Mouse (Mus musculus) MN1 (cell line): ENCODE data around the gene Rims1.

ENCODE experiments used
- DNase-seq: peaks from one replicate; pipeline ENCODE4 v3.0.0-alpha.2; 2016; ENCODE audit warnings: low spot score

The Rims1 gene

DNA sequence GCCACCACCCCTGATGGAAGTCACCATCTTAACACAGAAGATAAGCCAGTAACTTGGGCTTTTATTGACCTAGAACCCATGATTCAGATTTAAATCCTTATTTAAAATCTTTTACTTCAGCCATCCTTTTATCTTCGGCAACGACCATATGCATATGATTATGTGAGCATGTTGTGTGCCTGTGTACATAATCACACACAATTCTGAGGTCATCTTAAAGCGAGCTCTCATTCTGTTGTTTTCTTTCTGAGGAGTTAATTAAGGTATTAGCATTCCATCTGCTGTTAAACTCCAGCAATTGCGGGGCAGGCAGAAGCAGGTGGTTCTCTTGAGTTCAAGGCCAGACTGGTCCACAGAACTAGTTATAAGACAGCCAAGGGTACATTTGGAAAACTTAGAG, 452.1 kb downstream of the Rims1 start:
- DNase-seq: no peak

DNA sequence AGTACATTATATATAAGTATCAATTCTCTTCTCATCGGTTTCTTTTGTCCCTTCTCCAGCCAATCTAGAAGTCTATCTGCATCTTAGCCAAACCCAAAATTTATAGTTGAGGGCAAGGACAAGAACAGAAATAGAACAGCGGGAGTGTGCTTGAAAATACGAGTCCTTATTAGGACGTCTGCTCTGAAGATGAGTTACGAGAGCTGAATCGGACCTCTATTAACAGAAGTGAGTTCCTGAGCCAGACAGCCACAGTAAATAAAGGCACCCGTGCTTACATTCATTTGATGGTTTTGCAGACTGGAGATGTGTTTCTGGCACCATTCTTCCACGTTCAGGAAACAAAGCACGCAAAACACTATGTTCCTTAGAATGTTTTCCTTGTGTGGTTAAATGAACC, 466.9 kb downstream of the Rims1 start:
- DNase-seq: no peak

DNA sequence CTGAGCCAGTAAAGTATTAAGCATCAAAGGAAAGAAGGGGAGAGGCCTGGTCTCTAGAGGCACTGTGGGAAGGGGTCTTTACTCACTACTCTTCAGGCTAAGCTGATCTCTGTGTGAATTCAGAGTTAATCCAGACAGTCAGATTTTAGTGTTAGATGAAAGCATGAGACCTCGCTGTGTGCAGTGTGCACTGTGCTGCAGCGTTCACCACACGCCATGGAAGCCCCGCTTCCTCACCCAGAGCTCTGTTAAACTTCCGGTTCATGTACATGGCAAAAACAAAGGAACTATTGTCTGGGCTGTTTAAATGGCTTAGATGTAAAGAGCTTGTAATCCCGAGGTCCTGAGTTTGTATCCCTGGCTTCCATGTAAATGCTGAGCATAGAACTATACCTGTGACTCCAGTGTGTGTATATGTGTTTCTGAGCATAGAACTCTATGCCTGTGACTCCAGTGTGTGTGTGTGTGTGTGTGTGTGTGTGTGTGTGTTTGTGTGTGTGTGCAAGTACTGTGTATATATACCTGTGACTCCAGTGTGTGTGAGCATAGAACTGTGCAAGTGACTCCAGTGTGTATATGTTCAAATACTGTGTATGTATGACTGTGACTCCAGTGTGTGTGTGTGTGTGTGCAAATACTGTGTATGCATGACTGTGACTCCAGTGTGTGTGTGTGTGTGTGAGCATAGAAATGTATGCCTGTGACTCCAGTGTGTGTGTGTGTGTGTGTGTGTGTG, 484.7 kb downstream of the Rims1 start:
- no peak for DNase-seq

DNA sequence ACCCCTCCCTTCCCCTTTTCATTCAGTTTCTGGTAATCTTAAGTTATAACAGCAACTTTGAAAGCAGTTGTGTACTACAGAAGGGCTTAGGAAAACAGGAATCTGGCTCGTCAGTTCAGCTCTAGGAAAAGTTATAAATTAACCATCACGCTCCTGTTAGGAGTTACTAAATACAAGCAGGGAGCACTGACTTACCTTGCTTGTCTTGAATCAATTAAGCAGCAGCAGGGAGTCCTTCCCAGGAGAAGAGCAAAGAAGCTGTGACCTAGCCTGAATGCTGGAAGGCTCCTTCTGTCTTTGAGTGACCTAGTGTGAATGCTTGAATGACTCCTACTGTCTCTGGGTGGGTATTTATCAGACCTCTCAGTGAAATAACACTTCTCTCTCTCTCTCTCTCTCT, 490.3 kb downstream of the Rims1 start:
- no peak for DNase-seq

DNA sequence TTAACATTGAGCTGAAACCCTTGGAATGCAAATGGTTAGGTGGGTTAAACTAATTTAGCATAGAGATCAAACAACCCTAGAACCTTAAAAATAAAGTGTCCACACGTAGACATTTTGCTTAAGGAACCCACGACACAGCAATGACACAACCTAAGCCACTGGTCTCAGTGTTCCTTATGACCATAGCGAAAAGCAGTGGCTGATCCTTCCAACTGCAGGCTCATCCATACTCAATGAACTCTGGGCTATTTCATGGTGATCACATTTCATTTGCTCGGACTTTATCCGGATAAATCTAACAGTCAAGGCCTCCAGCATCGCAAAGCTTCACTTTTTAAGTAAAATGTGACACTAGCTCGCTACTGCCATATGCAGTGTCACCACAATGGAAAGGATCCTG, 494.3 kb downstream of the Rims1 start:
- no peak for DNase-seq

DNA sequence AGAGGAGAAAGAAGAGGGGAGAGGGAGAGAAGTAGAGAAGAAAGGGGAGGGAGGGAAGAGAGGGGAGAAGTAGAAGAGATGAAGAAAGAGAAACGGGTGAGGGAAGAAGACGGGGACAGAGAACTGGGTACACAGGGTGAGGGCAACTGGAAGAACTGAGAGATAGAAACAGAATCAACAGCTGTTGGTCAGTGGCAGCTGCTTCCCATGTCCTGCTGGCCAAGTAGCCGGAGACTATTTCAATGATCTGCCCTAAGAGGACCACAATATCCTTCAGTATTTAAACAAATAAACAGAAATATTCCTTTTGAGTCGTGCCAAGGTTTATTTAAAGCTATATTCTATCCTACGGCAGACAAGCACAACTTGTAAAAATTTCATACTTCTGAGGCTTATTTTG, 499.3 kb downstream of the Rims1 start:
- no peak for DNase-seq

DNA sequence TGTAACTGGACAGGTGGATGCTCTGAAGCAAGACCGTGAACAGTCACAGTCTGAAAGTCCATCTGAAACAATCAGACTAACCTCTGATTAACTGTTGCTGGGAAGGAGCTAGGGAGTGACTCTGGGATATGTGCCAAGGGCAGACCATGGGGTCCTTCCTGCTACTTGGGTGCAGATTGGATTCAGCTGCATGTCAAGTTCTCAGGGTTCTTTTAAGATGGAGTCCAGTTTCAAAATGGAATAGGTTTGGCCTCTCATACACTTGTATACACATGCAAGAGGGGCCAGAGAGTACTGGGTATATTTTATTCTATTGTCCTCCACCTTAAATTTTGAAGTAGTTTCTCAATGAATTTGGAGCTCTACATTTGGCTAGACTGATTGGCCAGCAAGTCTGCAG, 499.9 kb downstream of the Rims1 start:
- DNase-seq: no peak

DNA sequence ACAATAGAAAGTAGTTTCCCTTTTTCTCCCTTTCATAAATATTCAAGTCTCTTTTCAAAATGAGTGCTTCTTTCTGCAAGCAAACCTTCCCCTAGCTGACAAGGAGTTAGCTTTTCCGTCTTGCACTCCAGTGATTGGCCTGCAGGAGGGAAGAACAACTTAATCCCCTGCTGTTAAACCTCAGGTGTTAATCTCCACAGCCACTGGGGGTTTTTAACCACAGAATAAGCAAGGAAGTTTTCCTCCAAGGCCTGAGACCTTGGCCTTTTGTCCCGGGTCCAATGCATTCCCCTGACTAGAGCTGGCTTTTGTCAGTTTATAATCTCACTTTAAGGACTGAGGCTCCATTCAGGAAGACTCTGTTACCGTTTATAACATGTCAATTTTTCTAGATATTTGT, 511.8 kb downstream of the Rims1 start:
- no peak for DNase-seq

DNA sequence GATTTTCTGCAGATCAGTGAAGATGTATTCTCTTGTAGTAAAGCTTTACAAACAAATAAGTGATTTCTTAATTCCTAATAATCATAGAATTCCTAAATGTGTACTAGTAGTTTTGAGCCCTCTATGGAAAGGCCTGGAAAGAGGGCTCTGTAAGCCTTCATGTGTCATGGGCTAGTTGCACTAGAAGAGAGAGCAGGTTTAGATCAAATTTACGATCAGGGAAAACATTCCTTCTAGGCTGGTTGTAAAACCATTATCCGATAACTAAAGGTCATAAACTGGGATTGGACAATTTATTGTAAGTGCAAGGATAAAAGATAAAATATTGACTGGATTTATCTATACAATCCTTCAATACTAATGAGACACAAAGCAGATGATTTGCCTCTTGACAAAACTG, 512.5 kb downstream of the Rims1 start:
- no peak for DNase-seq

DNA sequence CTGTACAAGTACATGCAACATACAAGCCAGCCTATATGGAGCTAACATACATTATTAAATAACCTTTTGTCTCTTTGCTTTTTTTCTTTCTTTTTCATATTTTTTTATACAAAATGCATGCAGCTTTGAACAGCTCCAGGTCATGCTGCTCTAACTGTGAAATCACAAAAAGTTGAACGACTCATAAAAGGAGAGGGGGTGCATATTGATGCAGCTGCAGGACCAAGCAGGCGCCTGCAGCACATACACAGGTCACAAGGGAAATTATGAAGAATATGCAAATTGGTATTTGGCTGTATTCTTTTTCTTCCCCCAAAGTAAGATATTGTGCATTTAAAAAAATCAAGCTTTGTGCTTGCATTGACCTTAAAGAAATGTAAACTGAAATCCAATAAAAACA, 519.0 kb downstream of the Rims1 start:
- DNase-seq: no peak

DNA sequence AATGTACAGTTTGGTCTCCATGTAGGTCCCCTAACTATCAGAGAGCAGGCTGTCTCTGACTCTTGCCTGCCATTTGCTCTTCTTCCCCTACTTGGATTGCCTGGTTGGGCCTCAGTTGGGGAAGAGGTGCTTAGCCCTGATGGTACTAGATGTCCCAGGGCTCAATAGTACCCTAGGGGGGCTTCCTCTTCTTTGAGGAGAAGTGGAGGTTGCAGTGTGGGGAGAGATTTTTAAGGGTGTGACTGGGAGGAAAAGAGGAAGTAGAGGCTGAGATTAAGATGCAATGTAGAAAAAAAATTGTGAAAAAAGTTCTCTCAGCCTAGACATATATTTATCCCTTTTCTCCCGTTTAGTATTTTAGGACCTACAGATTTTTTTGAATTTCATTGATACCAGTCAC, 525.8 kb downstream of the Rims1 start:
- no peak for DNase-seq

DNA sequence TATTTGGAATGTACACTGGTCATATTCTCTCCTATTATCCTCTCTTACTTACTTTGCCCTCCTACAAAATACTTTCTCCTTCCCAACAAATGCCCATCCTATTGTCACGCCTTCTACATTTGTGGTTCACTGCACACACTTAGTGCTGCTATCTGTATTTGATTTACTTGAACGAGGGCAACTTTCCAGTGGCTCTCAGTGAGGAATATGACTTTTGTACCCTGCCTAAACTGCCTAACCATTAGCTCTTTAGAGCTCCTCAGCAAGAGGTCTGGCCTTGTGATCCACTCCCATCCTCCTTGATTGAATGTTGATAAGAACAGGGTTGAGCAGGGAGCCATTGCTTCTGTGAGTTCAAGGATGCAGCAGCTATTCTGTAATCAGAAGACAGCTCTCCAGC, 531.7 kb downstream of the Rims1 start:
- no peak for DNase-seq

DNA sequence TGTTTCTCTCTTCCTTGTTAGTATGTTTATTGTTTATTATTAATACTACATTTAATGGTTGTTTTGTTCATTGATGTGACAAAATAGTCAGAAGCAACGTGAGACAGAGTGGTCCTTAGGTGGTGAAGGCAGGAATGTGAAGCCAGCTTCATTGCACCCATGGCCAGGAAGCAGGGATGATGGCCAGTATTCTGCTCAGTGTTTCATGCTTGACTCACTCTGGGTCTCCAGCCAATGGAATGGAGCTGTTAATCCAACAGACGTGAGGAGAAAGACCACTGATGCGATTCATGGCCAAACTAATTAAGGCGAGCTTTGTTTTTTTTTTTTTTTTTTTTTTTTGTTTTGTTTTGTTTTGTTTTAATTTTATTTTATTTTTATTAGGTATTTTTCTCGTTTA, 535.7 kb downstream of the Rims1 start:
- DNase-seq: no peak

DNA sequence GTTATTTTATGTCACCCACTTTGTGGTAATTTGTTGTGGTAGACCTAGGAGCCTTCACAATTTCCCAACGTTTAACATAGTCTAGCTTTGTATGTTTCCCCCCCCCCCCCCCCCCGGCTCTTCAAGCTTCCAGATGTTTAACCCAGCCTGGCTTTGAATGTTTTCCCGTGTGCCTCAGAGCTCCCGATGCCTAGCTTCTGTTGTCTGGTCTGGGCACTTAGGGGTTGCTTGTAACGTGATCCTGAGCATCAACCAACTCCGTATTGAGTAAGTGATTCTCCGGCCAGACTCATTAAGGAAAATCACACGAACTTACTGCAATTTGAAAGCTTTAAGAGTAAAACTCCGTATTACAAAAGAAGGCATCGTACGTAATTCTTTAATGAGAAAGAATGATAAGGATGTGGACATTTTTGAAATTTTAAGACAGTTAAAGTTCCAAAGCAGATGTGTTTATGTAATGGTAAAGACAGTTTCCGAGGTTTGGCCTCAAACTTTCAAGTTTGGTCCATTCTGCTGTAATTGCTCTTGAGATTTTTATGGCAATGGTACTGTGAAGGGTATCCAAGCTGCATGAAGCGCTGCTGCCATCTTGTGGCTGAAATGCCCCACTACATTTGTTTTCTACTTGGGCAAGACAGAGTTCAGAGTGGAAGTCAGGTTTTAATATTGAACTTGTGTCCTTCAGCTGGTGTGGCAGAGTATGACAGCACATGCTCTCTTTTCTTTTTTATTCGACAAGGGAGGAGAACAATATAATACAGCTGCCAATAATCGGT, 537.0 kb downstream of the Rims1 start:
- peak; percentile 75 for DNase-seq

DNA sequence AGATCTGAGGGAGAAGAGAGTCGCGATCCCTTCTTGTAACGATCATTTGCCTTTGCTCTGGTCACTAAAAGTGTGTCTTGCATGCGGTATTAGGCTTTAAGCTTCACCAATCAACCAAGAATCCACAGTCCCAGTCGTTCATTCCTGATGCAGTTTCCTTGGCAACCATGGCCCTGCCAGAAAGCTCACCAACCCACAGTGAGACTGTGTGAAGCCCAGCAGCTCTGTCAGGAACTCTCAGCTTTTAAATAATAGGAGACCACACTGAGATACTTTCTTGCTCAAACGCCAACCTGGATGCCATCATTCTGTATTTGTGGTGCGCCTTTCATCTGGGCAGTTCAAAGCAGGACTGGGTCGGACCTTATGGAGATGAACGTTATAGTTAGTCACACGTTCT, 539.3 kb downstream of the Rims1 start:
- DNase-seq: no peak

DNA sequence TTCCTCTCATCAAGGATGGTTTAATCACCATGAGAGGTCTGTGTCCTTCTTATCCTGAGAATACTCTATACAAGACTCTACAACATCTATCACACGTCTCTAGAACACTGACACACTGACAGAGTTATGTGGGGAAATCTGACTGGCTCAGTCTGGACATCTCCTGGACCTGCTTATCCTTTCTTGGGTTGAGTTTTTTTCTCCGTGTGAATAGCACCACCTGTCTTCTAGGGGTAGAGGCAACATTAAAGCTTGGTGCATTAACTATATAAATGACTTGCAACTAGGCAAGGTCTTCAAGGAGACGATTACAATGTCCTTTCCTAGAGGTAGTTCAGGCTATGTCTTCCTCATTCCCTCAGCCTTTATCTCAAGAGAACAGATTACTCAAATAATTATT, 540.3 kb downstream of the Rims1 start:
- DNase-seq: no peak

DNA sequence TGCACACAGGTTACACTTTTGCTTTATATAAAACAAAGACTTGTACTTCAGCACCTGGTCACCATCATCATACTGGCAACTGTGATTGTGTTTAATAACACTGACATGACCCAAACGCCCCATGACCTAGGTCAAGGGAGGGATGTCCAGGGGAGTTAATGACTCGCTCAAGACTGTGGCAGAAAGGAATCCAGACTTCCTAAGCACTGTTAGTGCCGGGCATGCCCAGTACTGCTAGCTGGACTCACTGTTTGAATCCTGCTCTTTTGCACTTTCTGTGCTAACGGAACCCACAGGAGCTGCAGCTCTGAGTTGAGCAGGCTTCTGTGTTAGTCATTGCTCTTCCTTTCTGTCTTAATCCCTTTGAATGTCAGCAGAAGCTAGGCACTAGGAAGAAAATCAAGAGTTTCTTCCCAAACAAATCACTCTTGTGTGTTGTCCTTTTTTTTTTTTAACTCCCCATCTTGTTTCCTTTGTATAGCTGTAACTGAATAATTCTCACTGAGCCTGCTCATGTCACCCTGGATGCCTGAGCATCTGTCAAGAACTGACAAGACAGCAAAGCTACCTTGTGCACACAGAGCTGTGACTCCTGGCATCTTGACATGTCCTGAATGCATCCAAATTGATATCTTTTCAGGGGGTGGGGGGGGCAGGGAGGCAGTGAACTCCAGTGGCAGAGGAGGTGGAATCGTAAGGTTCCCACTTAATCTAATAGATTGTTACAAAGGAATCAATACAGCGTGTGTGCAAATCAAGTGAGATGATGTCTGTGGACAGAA, 543.4 kb downstream of the Rims1 start:
- DNase-seq: no peak

DNA sequence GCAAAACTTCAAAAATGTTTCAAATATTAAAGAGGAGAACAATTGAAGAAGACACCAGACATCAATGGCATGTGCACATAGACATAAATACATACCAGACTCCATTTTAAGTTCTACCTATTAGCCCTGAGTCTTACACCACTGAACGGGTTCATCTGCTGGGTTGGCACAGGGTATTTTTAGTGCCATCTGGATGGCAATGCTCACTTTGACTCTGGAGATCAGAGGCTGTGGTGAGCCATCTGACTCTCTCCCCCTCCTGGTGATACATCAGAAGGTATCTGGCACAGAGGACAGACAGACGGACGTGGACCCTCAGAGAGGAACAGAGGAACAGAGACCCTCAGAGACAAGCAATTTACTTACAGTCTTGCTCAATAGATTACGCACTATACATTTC, 544.1 kb downstream of the Rims1 start:
- DNase-seq: no peak

DNA sequence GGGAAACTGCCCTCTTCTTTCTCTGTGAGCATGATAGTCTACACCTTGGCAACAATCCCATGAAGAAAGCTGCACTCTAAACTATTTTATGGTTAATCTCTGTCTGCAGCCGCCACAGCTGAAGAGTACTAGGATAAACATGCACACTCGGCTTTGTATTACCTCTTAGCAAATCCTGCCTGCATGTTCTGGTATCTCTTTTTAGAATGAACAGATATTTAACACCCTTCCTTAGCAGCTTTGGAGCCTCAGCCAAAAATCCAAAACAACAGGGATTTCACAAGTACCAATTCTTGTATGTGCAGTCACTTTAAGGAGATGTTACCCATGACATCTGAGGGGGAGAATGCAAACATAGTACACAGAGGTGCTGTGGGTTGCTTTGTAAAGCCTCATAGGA, 545.5 kb downstream of the Rims1 start:
- no peak for DNase-seq

DNA sequence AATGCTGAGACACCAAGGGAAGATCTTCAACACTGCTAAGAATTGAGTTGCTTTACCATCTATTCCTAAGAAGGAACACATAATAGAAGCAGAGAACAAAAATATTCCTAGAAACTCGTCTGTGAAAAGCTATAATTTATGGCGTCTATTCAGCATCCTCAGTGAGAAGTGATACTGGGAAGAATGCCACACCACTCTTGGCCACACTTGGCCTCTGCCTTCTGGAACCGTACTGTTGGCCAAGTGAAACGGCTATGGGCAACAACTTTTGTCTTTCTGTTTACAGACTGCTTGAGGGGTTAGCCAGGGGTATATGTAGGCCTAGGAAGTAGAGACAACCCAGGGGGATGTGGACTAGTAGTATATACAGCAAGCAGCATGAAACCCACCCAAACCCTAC, 547.4 kb downstream of the Rims1 start:
- DNase-seq: no peak

DNA sequence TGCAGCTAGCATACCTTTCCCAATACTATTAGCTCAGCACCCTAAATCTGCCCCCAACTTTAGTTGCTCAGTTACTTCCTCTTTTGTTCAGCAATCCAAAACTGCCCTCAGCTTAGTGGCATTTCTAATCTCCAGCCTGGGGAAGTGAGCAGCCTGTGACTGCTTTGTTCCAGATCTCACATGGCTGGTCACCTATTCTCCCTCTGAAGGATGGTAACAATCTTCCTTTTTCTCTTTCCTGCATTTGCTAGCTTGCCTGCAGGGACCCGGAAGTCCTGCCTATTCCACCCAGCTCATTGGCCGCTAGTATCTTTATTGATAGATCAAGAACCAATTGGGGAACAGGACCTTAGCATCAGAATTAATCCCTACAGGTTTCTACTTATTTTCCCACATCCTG, 551.5 kb downstream of the Rims1 start:
- DNase-seq: no peak

DNA sequence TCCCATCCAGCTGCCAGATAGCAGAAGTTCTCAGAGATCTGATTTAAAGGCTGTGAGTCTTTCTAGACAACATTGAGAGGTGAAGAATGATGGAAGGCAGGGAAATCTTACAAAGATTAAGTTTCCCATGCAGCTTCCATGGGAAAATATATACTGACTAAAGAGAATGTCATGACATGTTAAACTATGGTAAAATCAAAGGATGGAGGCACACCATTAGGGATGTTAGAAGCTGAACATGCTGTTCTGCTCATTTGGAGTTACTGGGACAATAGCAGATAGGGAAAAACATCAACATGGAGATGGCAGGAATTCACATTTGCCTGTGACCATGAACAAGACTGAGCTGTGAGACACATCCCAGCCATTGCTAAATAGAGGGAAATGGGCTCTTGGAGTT, 552.9 kb downstream of the Rims1 start:
- DNase-seq: no peak

DNA sequence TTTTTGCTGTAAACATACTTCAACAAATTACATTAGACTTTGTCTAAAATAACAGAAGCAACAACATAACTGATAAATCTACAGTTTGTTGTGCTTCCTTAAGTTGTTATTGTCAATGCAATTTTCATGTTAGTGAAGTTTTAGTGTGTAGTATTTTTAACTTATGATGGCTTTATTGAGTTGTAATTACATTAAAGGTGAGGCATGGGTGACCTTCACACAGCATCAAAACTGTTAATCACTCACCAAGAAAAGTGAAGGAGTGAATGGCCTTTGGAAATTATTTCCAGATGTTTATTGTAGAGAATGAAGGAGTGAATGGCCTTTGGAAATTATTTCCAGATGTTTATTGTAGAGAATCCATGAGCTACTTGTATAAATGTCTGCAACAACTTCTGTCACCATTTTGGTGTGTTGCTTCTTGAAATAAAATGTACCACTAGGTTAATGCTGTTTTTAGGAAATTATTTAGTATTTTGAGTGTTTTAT, 556.9 kb downstream of the Rims1 start:
- DNase-seq: no peak
